Comparison of ENCODE assay signal across 8 mouse cellular contexts in genomic region chr8:127438625-127439391, GRCm38 (mm10).
A peak's percentile ranks its signal among the peaks of the same experiment; 100 is the strongest.
DNase-seq lines count a peak whose midpoint lies in the region; ATAC-seq lines count a peak whose summit lies in the region.

No protein-coding gene starts in this region.

- H3K4me2 ChIP-seq in liver, embryonic 15.5 days = peak overlapping the region; percentile 40
- no peak overlapping the region for H3K4me2 ChIP-seq in neural tube, embryonic 14.5 days (ENCODE audit: low read depth, low read length)

- no peak overlapping the region for H3K9ac ChIP-seq in liver, embryonic 15.5 days
- H3K9ac ChIP-seq in neural tube, embryonic 14.5 days (replicated peaks; ENCODE audit: low read depth, low read length) = no peak overlapping the region

- peaks cover 23% of the 10 kb centered on the region for H3K4me1 ChIP-seq in forebrain, embryonic 10.5 days
- H3K4me1 ChIP-seq in liver, embryonic 15.5 days (replicated peaks) = peaks cover 8% of the 10 kb centered on the region; the same call in 1 of the 2 replicates
- H3K4me1 ChIP-seq in neural tube, embryonic 14.5 days (ENCODE audit: control insufficient read depth, insufficient read depth, low read length) = 0 out of 2 replicates have a peak, but pooled peaks cover 2% of the 10 kb centered on the region

- ATAC-seq in liver, embryonic 15.5 days (ENCODE audit: insufficient read depth) = no peak
- ATAC-seq in neural tube, embryonic 14.5 days (ENCODE audit: low read depth) = peak; percentile 33; the same call in 1 of the 2 replicates

- WGBS in forebrain, embryonic 10.5 days = 84% methylated on average over 8 of the region's 8 CpGs
- WGBS in liver, embryonic 15.5 days (ENCODE audit: insufficient replicate concordance) = 54% methylated on average over 8 of the region's 8 CpGs
- 76% methylated on average over 8 of the region's 8 CpGs for whole genome bisulfite sequencing in neural tube, embryonic 14.5 days

- peaks cover 18% of the 10 kb centered on the region for H3K36me3 ChIP-seq in forebrain, embryonic 10.5 days (replicated peaks)
- H3K36me3 ChIP-seq in liver, embryonic 15.5 days (replicated peaks) = no peaks in the 10 kb centered on the region
- H3K36me3 ChIP-seq in neural tube, embryonic 14.5 days (ENCODE audit: control insufficient read depth, insufficient read depth, low read length) = no peaks in the 10 kb centered on the region

- H3K27ac ChIP-seq in forebrain, embryonic 10.5 days = peak overlapping the region; percentile 51; the same call in 1 of the 2 replicates
- H3K27ac ChIP-seq in liver, embryonic 15.5 days (replicated peaks) = no peak overlapping the region
- no peak overlapping the region for H3K27ac ChIP-seq in neural tube, embryonic 14.5 days (ENCODE audit: low read depth, low read length)

- no peaks in the 10 kb centered on the region for H3K9me3 ChIP-seq in forebrain, embryonic 10.5 days
- H3K9me3 ChIP-seq in liver, embryonic 15.5 days (replicated peaks) = no peaks in the 10 kb centered on the region
- H3K9me3 ChIP-seq in neural tube, embryonic 14.5 days (ENCODE audit: control insufficient read depth, low read length) = no peaks in the 10 kb centered on the region

- peak; percentile 47 to 50 for DNase-seq in left cerebral cortex, adult 18-20 months (ENCODE audit: low spot score in 2 of 2)
- DNase-seq in left cerebral cortex, adult 11 months (ENCODE audit: low spot score) = no peak
- DNase-seq in forebrain, embryonic 10.5 days (ENCODE audit: extremely low spot score, low spot score) = no peak
- DNase-seq in heart, postnatal 10 days = peak; percentile 75 to 83
- DNase-seq in kidney, postnatal 14 days = peak; percentile 80
- DNase-seq in thymus, postnatal 25 days = peak; percentile 71

- no peak overlapping the region for H3K4me3 ChIP-seq in forebrain, embryonic 10.5 days
- H3K4me3 ChIP-seq in liver, embryonic 15.5 days (replicated peaks) = no peak overlapping the region
- no peak overlapping the region for H3K4me3 ChIP-seq in neural tube, embryonic 14.5 days (ENCODE audit: low read depth, low read length)

- no peaks in the 10 kb centered on the region for H3K27me3 ChIP-seq in forebrain, embryonic 10.5 days (ENCODE audit: poor library complexity, severe bottlenecking)
- no peaks in the 10 kb centered on the region for H3K27me3 ChIP-seq in liver, embryonic 15.5 days
- no peaks in the 10 kb centered on the region for H3K27me3 ChIP-seq in neural tube, embryonic 14.5 days (ENCODE audit: control insufficient read depth, insufficient read depth, low read length)

- intact Hi-C loops in heart, postnatal 10 days (cut with DNase I) = loop anchor here (5.0 to 10.0 kb wide), 2 partner anchors 148 to 1056 kb away; no protein-coding TSS in a partner anchor

Comparison
In these comparisons a context has a peak if more than half of its experiments do, and no peak if none do; other contexts are left out.
1. DNase-seq: peak in left cerebral cortex, adult 18-20 months (2 of 2), heart, postnatal 10 days (2 of 2), kidney, postnatal 14 days (single experiment) and thymus, postnatal 25 days (single experiment); none in left cerebral cortex, adult 11 months (single experiment) and forebrain, embryonic 10.5 days (single experiment).